Mouse (Mus musculus) CH12.LX (cell line): ENCODE results near the gene Mospd3. TPM values are rescaled to one million over a fixed set of nuclear protein-coding genes. Genes with fewer than 3 reads are reported as not detected.

ENCODE experiments used
- DNase-seq: peaks from one replicate; pipeline ENCODE4 v3.0.0-alpha.2; 2013; ENCODE audit errors: extremely low read depth
- H3K27ac ChIP-seq: 2 replicates; pipeline ENCODE4 v1.5.1; 2012; ENCODE audit warnings: low read depth, mild to moderate bottlenecking, control low read depth, moderate library complexity; ENCODE audit not compliant: insufficient read depth
- H3K27me3 ChIP-seq: replicated peaks from 2 replicates; pipeline ENCODE3; 2012; ENCODE audit warnings: inconsistent platforms
- H3K36me3 ChIP-seq, 2 experiments: replicated peaks in 1 of 2; 2 replicates each; pipeline versions ENCODE3 to v1.6.1; 2012; ENCODE audit warnings: inconsistent platforms in 1 of 2, low read length in 1 of 2, mild to moderate bottlenecking in 1 of 2, mixed read lengths in 1 of 2, moderate library complexity in 1 of 2; ENCODE audit not compliant: control insufficient read depth in 1 of 2, insufficient read depth in 1 of 2
- H3K4me1 ChIP-seq, 2 experiments: 2 replicates each; pipeline ENCODE4 v1.6.1; 2012; ENCODE audit warnings: inconsistent platforms in 1 of 2, moderate library complexity in 1 of 2; ENCODE audit not compliant: insufficient read depth in 2 of 2, control insufficient read depth in 1 of 2
- H3K4me2 ChIP-seq: 2 replicates; pipeline ENCODE4 v1.6.1; 2012; ENCODE audit warnings: low read depth, mild to moderate bottlenecking, control low read depth; ENCODE audit not compliant: poor library complexity, insufficient read depth, severe bottlenecking
- H3K4me3 ChIP-seq, 3 experiments: fragments of 150-350 bp in 1 of 3; sonication (generic) in 1 of 3; replicated peaks in 1 of 3; 2 replicates each; pipeline versions ENCODE3 to v1.5.1; 2011 to 2012; ENCODE audit warnings: low read depth in 2 of 3, low read length in 2 of 3, mild to moderate bottlenecking in 2 of 3, moderate library complexity in 2 of 3, control low read depth in 1 of 3, improper control_type of control experiment in 1 of 3, inconsistent platforms in 1 of 3, mixed read lengths in 1 of 3; ENCODE audit not compliant: poor library complexity in 1 of 3
- H3K79me2 ChIP-seq: replicated peaks from 2 replicates; pipeline ENCODE4 v1.6.1; 2012; ENCODE audit warnings: mild to moderate bottlenecking, moderate library complexity; ENCODE audit not compliant: control insufficient read depth, poor library complexity, insufficient read depth, severe bottlenecking; ENCODE audit errors: extremely low read depth
- H3K9ac ChIP-seq: 2 replicates; pipeline ENCODE4 v1.6.1; 2012; ENCODE audit warnings: low read depth, mild to moderate bottlenecking, control low read depth, moderate library complexity; ENCODE audit not compliant: insufficient read depth
- H3K9me3 ChIP-seq: replicated peaks from 2 replicates; pipeline ENCODE3; 2012; ENCODE audit warnings: low read length, inconsistent platforms, mixed read lengths
- BHLHE40 ChIP-seq: IDR thresholded peaks from 2 replicates; pipeline ENCODE4 v1.6.1; 2011; ENCODE audit warnings: mild to moderate bottlenecking, low read depth, low read length, improper control_type of control experiment
- CHD1 ChIP-seq: IDR thresholded peaks from 2 replicates; pipeline ENCODE4 v1.6.1; 2012; ENCODE audit warnings: low read depth, low read length, improper control_type of control experiment, inconsistent platforms
- CHD2 ChIP-seq: IDR thresholded peaks from 2 replicates; pipeline ENCODE4 v1.6.1; 2011; ENCODE audit warnings: low read length, improper control_type of control experiment
- CTCF ChIP-seq, 2 experiments: IDR thresholded peaks in 1 of 2; conservative IDR thresholded peaks in 1 of 2; 2 replicates each; pipeline ENCODE4 v1.5.1; 2011 to 2012; ENCODE audit warnings: low read depth in 2 of 2, low read length in 2 of 2, improper control_type of control experiment in 1 of 2, inconsistent platforms in 1 of 2, mild to moderate bottlenecking in 1 of 2, moderate library complexity in 1 of 2
- E2F4 ChIP-seq: IDR thresholded peaks from 2 replicates; pipeline ENCODE4 v1.6.1; 2011; ENCODE audit warnings: low read depth, low read length, improper control_type of control experiment; ENCODE audit not compliant: insufficient replicate concordance
- ELF1 ChIP-seq: IDR thresholded peaks from 2 replicates; pipeline ENCODE4 v1.6.1; 2014; ENCODE audit warnings: low read depth, mild to moderate bottlenecking, inconsistent platforms, low read length, improper control_type of control experiment
- EP300 ChIP-seq: IDR thresholded peaks from 2 replicates; pipeline ENCODE4 v1.6.1; 2011; ENCODE audit warnings: low read length, improper control_type of control experiment
- ETS1 ChIP-seq: conservative IDR thresholded peaks from 2 replicates; pipeline ENCODE4 v1.6.1; 2012; ENCODE audit warnings: low read depth, mild to moderate bottlenecking, inconsistent platforms, low read length, improper control_type of control experiment, moderate library complexity
- HCFC1 ChIP-seq: IDR thresholded peaks from 2 replicates; pipeline ENCODE4 v1.6.1; 2012; ENCODE audit warnings: low read depth, mild to moderate bottlenecking, inconsistent platforms, low read length, improper control_type of control experiment
- IRF4 ChIP-seq: IDR thresholded peaks from 2 replicates; pipeline ENCODE4 v1.6.1; 2014; ENCODE audit warnings: low read depth, mild to moderate bottlenecking, inconsistent platforms, low read length, improper control_type of control experiment
- JUN ChIP-seq: IDR thresholded peaks from 2 replicates; pipeline ENCODE4 v1.6.1; 2011; ENCODE audit warnings: low read depth, mild to moderate bottlenecking, low read length, improper control_type of control experiment, moderate library complexity; ENCODE audit not compliant: insufficient read depth
- JUND ChIP-seq: conservative IDR thresholded peaks from 2 replicates; pipeline ENCODE4 v1.6.1; 2011; ENCODE audit warnings: low read depth, low read length, improper control_type of control experiment
- KAT2A ChIP-seq: IDR thresholded peaks from 2 replicates; pipeline ENCODE4 v1.6.1; 2012; ENCODE audit warnings: low read length, improper control_type of control experiment, inconsistent platforms; ENCODE audit not compliant: insufficient replicate concordance
- MAFK ChIP-seq: IDR thresholded peaks from 2 replicates; pipeline ENCODE4 v1.6.1; 2011; ENCODE audit warnings: low read length, improper control_type of control experiment; ENCODE audit not compliant: insufficient replicate concordance
- MAX ChIP-seq: IDR thresholded peaks from 2 replicates; pipeline ENCODE4 v1.6.1; 2011; ENCODE audit warnings: low read length, improper control_type of control experiment
- MAZ ChIP-seq: IDR thresholded peaks from 2 replicates; pipeline ENCODE4 v1.6.1; 2012; ENCODE audit warnings: low read depth, mild to moderate bottlenecking, inconsistent platforms, low read length, improper control_type of control experiment, moderate library complexity
- MEF2A ChIP-seq: IDR thresholded peaks from 2 replicates; pipeline ENCODE4 v1.6.1; 2014; ENCODE audit warnings: low read depth, mild to moderate bottlenecking, inconsistent platforms, low read length, improper control_type of control experiment, borderline replicate concordance
- MXI1 ChIP-seq: IDR thresholded peaks from 2 replicates; pipeline ENCODE4 v1.6.1; 2011; ENCODE audit warnings: mild to moderate bottlenecking, low read depth, low read length, improper control_type of control experiment
- MYC ChIP-seq: IDR thresholded peaks from 2 replicates; pipeline ENCODE4 v1.6.1; 2011; ENCODE audit warnings: low read depth, mild to moderate bottlenecking, improper control_type of control experiment, low read length
- NRF1 ChIP-seq: IDR thresholded peaks from 2 replicates; pipeline ENCODE4 v1.6.1; 2014; ENCODE audit warnings: low read depth, mild to moderate bottlenecking, inconsistent platforms, low read length, improper control_type of control experiment, moderate library complexity
- PAX5 ChIP-seq: IDR thresholded peaks from 2 replicates; pipeline ENCODE4 v1.6.1; 2012; ENCODE audit warnings: low read length, inconsistent platforms, mixed read lengths
- POLR2A ChIP-seq: IDR thresholded peaks from 2 replicates; pipeline ENCODE4 v1.6.1; 2011; ENCODE audit warnings: low read depth, mild to moderate bottlenecking, improper control_type of control experiment, low read length
- POLR2AphosphoS2 ChIP-seq: IDR thresholded peaks from 2 replicates; pipeline ENCODE4 v1.6.1; 2011; ENCODE audit warnings: low read depth, low read length, improper control_type of control experiment
- SIN3A ChIP-seq: IDR thresholded peaks from 2 replicates; pipeline ENCODE4 v1.6.1; 2012; ENCODE audit warnings: low read length, improper control_type of control experiment, inconsistent platforms
- SMC3 ChIP-seq: IDR thresholded peaks from 2 replicates; pipeline ENCODE4 v1.6.1; 2011; ENCODE audit warnings: low read depth, low read length, improper control_type of control experiment
- TBP ChIP-seq: conservative IDR thresholded peaks from 2 replicates; pipeline ENCODE4 v1.6.1; 2011; ENCODE audit warnings: low read depth, low read length, improper control_type of control experiment
- TCF12 ChIP-seq: IDR thresholded peaks from 2 replicates; pipeline ENCODE4 v1.6.1; 2014; ENCODE audit warnings: low read depth, mild to moderate bottlenecking, inconsistent platforms, low read length, improper control_type of control experiment
- UBTF ChIP-seq: IDR thresholded peaks from 2 replicates; pipeline ENCODE4 v1.6.1; 2012; ENCODE audit warnings: low read depth, mild to moderate bottlenecking, inconsistent platforms, low read length, improper control_type of control experiment, moderate library complexity
- USF2 ChIP-seq: conservative IDR thresholded peaks from 2 replicates; pipeline ENCODE4 v1.6.1; 2011; ENCODE audit warnings: low read depth, low read length, improper control_type of control experiment
- ZNF384 ChIP-seq: IDR thresholded peaks from 2 replicates; pipeline ENCODE4 v1.6.1; 2012; ENCODE audit warnings: low read depth, low read length, improper control_type of control experiment, inconsistent platforms
- dilution Hi-C: fragments of 300-500 bp; cut with MboI; formaldehyde crosslinking; loops from 2 replicates; pipeline ENCODE4 v1.14.3; 2020; ENCODE audit warnings: low sequenced_read_pairs; ENCODE audit not compliant: extremely low pct_unique_long_range_greater_than_20kb, extremely low pct_ligation_motif_present
- in situ Hi-C: fragments of 300-500 bp; cut with MboI; formaldehyde crosslinking; loops from 3 replicates; pipeline ENCODE4 v1.14.3; 2019; ENCODE audit warnings: low sequenced_read_pairs, low pct_ligation_motif_present, low pct_unique_long_range_greater_than_20kb, mixed read lengths
- polyA plus RNA-seq: library from polyadenylated mRNA; unstranded; fragments of >175 nt; gene quantifications from 2 replicates; pipeline ENCODE4 v1.2.1, GENCODE M21; 2012; ENCODE audit warnings: low read depth; ENCODE audit not compliant: insufficient read length
- total RNA-seq, 2 experiments: library from RNA; depleted of rRNA; stranded (reverse); fragments of 300-350 nt in 1 of 2; fragments of >200 nt in 1 of 2; gene quantifications; 2 replicates each; pipeline ENCODE4 v1.2.3; 2012 to 2014

Mospd3 gene
- total and polyA plus RNA-seq, 3 experiments: 1.5 to 23.7 (median 4.2) TPM

DNA sequence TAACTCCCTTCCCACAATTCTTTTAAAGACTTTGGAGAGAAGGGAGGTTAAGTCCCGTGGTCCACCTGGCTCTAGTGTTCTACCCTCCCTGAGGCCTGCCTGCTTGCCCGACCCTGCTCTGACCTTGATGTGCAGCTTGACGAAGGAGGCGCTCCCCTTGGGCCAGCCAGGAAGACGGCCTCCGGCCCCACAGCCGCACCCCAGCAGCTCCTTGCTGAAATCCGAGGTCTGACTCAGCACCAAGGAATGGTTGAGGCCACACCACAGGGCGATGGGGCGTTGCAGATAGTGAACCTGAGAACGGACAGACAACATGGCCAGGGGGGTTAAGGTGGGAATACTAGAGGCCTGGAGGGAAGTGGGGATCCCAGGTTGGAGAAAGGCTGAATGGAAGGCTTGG lies 12.7 kb upstream of the Mospd3 start, which contains the start of gene Pcolce:
Pcolce (minus strand) TSS at position 235 of the 400 bp plus-strand sequence.
- H3K4me2 ChIP-seq: no peak within 1 kb of the TSS
- peaks cover 0 to 11% of the 10 kb centered on the region in 2 experiments; a peak in 2 of 4 replicates for H3K4me1 ChIP-seq
- dilution Hi-C loops: no loop called here
- no peak within 1 kb of the TSS for H3K9ac ChIP-seq
- H3K27me3 ChIP-seq: no peaks in the 10 kb centered on the region
- H3K4me3 ChIP-seq: no peak within 1 kb of the TSS
- H3K36me3 ChIP-seq: peaks cover 0 to 7% of the 10 kb centered on the region in 2 experiments
- TF ChIP-seq SIN3A (no peak), MAFK (no peak), EP300 (no peak), CHD2 (no peak), ZNF384 (no peak), KAT2A (no peak), IRF4 (no peak), NRF1 (no peak), MAX (no peak), MAZ (no peak), SMC3 (no peak), PAX5 (no peak), MEF2A (no peak), POLR2A (no peak), TCF12 (no peak), BHLHE40 (no peak), JUND (no peak), CHD1 (no peak), E2F4 (no peak), JUN (no peak)
- H3K9me3 ChIP-seq: no peaks in the 10 kb centered on the region
- DNase-seq: no peak
- H3K79me2 ChIP-seq: no peaks in the 10 kb centered on the region
- in situ Hi-C loops: no loop called here
- H3K27ac ChIP-seq: no peak within 1 kb of the TSS

DNA sequence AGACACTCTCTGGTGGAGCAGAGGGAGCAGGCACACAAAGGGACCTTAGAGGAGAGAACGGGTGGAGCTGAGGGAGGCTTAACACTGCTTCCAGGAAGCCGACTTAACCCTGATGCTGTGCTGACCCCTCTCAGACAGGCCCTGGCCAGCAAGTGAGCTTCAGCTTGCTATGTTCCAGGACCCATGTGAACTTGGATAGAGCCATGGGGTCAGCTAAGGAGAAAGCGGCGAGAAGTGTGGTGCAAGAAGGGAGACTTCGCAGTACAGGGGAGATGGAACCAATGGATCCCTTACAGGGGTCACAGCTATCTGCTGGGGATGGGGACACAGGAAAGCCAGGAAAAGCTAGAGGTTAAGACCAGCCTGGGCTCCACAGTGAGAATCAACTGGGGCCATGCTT lies 12.2 kb upstream of the Mospd3 start:
- peaks cover 0 to 9% of the 10 kb centered on the region in 2 experiments for H3K36me3 ChIP-seq
- no peak overlapping the region for H3K27ac ChIP-seq
- in situ Hi-C loops (no loop called here), dilution Hi-C loops (no loop called here)
- no peaks in the 10 kb centered on the region for H3K27me3 ChIP-seq
- no peak for DNase-seq
- H3K4me2 ChIP-seq: no peak overlapping the region
- no peak overlapping the region for H3K4me3 ChIP-seq
- H3K9me3 ChIP-seq: no peaks in the 10 kb centered on the region
- no peaks in the 10 kb centered on the region for H3K79me2 ChIP-seq
- no peak overlapping the region for H3K9ac ChIP-seq
- TF ChIP-seq USF2: no peak
- no peak for TF ChIP-seq CTCF (conservative IDR thresholded peaks at IDR 0.05 in 1 of 2, IDR thresholded peaks at IDR 0.05 in 1 of 2; ENCODE audit: low read depth in 2 of 2, low read length in 2 of 2)
- no peak for TF ChIP-seq ELF1
- TF ChIP-seq TCF12: no peak
- TF ChIP-seq MXI1: no peak
- no peak for TF ChIP-seq SMC3
- no peak for TF ChIP-seq CHD2
- no peak for TF ChIP-seq HCFC1
- TF ChIP-seq EP300: no peak
- no peak for TF ChIP-seq POLR2A
- no peak for TF ChIP-seq KAT2A
- no peak for TF ChIP-seq SIN3A
- no peak for TF ChIP-seq TBP
- no peak for TF ChIP-seq ETS1
- TF ChIP-seq UBTF: no peak
- TF ChIP-seq POLR2AphosphoS2: no peak
- no peak for TF ChIP-seq MAX
- TF ChIP-seq MYC: no peak
- H3K4me1 ChIP-seq: peaks cover 0 to 11% of the 10 kb centered on the region in 2 experiments; a peak in 2 of 4 replicates
